26 mouse cellular contexts compared by ENCODE assay signal in genomic region chr2:109855601-109856000, GRCm38 (mm10). TPM values are rescaled to one million over a fixed set of nuclear protein-coding genes. Genes with fewer than 3 reads are reported as not detected.
DNase-seq lines count a peak whose midpoint lies in the region; ATAC-seq lines count a peak whose summit lies in the region.
"Had no signal": no experiment of that assay in that cellular context is flagged by ENCODE, and none has a peak within 500 bp of the region (broad histone marks: within the 10 kb centered on the region; RNA-seq: fewer than 3 reads in every experiment).

No protein-coding gene starts in this region.

- no peak overlapping the region for H3K4me2 ChIP-seq in intestine, embryonic 16.5 days (ENCODE audit: low read depth, low read length)
- H3K4me2 ChIP-seq: embryonic facial prominence, embryonic 12.5 days; embryonic facial prominence, embryonic 15.5 days; forebrain, embryonic 12.5 days; forebrain, embryonic 15.5 days; heart, embryonic 12.5 days; heart, embryonic 15.5 days; hindbrain, embryonic 14.5 days had no signal

- WGBS in intestine, embryonic 16.5 days, result 87% methylated on average over 5 of the region's 5 CpGs

- ATAC-seq in intestine, embryonic 16.5 days, result no peak
- ATAC-seq in megakaryocyte, adult 5-6 weeks (ENCODE audit: poor library complexity, severe bottlenecking), result no peak
- ATAC-seq: forebrain, embryonic 15.5 days; hindbrain, postnatal 0 days; inflammation-experienced regulatory T-cells, adult 6 months had no signal

- no peak overlapping the region for H3K4me3 ChIP-seq in intestine, embryonic 16.5 days (ENCODE audit: low read length)
- H3K4me3 ChIP-seq: embryonic facial prominence, embryonic 12.5 days; embryonic facial prominence, embryonic 15.5 days; forebrain, embryonic 12.5 days; forebrain, embryonic 15.5 days; heart, embryonic 12.5 days; heart, embryonic 15.5 days had no signal

- H3K4me1 ChIP-seq in intestine, embryonic 16.5 days (ENCODE audit: control insufficient read depth, insufficient read depth, low read length), result no peaks in the 10 kb centered on the region
- H3K4me1 ChIP-seq: embryonic facial prominence, embryonic 12.5 days; embryonic facial prominence, embryonic 15.5 days; forebrain, embryonic 12.5 days; forebrain, embryonic 15.5 days; heart, embryonic 12.5 days; heart, embryonic 15.5 days had no signal

- H3K9me3 ChIP-seq in intestine, embryonic 16.5 days (ENCODE audit: control insufficient read depth, low read length), result no peaks in the 10 kb centered on the region
- H3K9me3 ChIP-seq: embryonic facial prominence, embryonic 12.5 days; embryonic facial prominence, embryonic 15.5 days; forebrain, embryonic 12.5 days; forebrain, embryonic 15.5 days; heart, embryonic 12.5 days; heart, embryonic 15.5 days had no signal

- no peak overlapping the region for H3K27ac ChIP-seq in intestine, embryonic 16.5 days (ENCODE audit: low read length)
- H3K27ac ChIP-seq: embryonic facial prominence, embryonic 12.5 days; embryonic facial prominence, embryonic 15.5 days; forebrain, embryonic 12.5 days; forebrain, embryonic 15.5 days; heart, embryonic 15.5 days; hindbrain, embryonic 14.5 days; hindbrain, postnatal 0 days had no signal

- no peaks in the 10 kb centered on the region for H3K27me3 ChIP-seq in intestine, embryonic 16.5 days (replicated peaks; ENCODE audit: control insufficient read depth, insufficient read depth, low read length)
- H3K27me3 ChIP-seq: embryonic facial prominence, embryonic 12.5 days; embryonic facial prominence, embryonic 15.5 days; forebrain, embryonic 12.5 days; forebrain, embryonic 15.5 days; heart, embryonic 12.5 days; heart, embryonic 15.5 days had no signal

- H3K9ac ChIP-seq in intestine, embryonic 16.5 days (ENCODE audit: low read depth, low read length), result no peak overlapping the region
- H3K9ac ChIP-seq: embryonic facial prominence, embryonic 12.5 days; embryonic facial prominence, embryonic 15.5 days; forebrain, embryonic 12.5 days; forebrain, embryonic 15.5 days; heart, embryonic 12.5 days; heart, embryonic 15.5 days; hindbrain, embryonic 14.5 days had no signal

- no peaks in the 10 kb centered on the region for H3K36me3 ChIP-seq in intestine, embryonic 16.5 days (ENCODE audit: control insufficient read depth, insufficient read depth, low read length)
- H3K36me3 ChIP-seq: embryonic facial prominence, embryonic 12.5 days; embryonic facial prominence, embryonic 15.5 days; forebrain, embryonic 12.5 days; forebrain, embryonic 15.5 days; heart, embryonic 12.5 days; heart, embryonic 15.5 days had no signal

- peak; percentile 4 for DNase-seq in layer of hippocampus, adult 9-11 months
- no peak for DNase-seq in layer of hippocampus, adult 11-12 months (ENCODE audit: low spot score)
- DNase-seq in NIH3T3 (ENCODE audit: low read depth), result peak; percentile 39
- peak; percentile 38 for DNase-seq in fibroblast of lung, adult 2 months (ENCODE audit: low read depth)
- no peak for DNase-seq in urinary bladder, postnatal 14 days (ENCODE audit: low spot score)
- DNase-seq: adrenal gland, adult 8-10 months; adrenal gland, postnatal 25 days; cerebellum, adult 11 months; cerebellum, adult 2 months; cerebellum, adult 9-11 months; cerebellum, postnatal 25 days; gastrocnemius, postnatal 25 days; heart, adult 18-20 months; heart, postnatal 10 days; heart, postnatal 4 days had no signal

RNA-seq across cellular contexts. Expression of gene Lin7c, which starts 35.1 kb away (rescaled TPM):
- polyA plus RNA-seq in intestine, embryonic 16.5 days (2015; fragmentation: Nextera tagmentation; extraction: Ambion mirVana), result 61.9 and 67.0 TPM in 2 replicates
- total RNA-seq in megakaryocyte, adult 5-6 weeks (2015), result 48.7 and 52.2 TPM in 2 replicates
- 92.1 and 97.8 TPM in 2 replicates for total RNA-seq in megakaryocyte, adult 5-6 weeks (2017)

Comparison
In these comparisons a context has a peak if more than half of its experiments do, and no peak if none do; other contexts are left out.
1. DNase-seq: peak in layer of hippocampus, adult 9-11 months (single experiment), NIH3T3 (single experiment) and fibroblast of lung, adult 2 months (single experiment); none in layer of hippocampus, adult 11-12 months (single experiment) and urinary bladder, postnatal 14 days (single experiment).